Mouse (Mus musculus) forebrain, embryonic 11.5 days (tissue): ENCODE measurements around the gene Gm29735. TPM values are rescaled to one million over a fixed set of nuclear protein-coding genes. Genes with fewer than 3 reads are reported as not detected.
"Not testable (repeated sequence)": the region's sequence is repeated elsewhere in the genome, so short reads cannot be mapped to it uniquely, and the experiment has no call there.

Experiments used
- ATAC-seq: fragments of 200-750 bp; cut with Nextera tagmentation; replicated peaks from 2 replicates; pipeline ENCODE4 v1.8.0; 2017; ENCODE audit warnings: moderate TSS enrichment; ENCODE audit not compliant: low FRiP score
- DNase-seq: peaks from one replicate; pipeline ENCODE4 v3.0.0-alpha.2; 2017; ENCODE audit warnings: low spot score
- H3K27ac ChIP-seq: fragments of 300-500 bp; sonication (generic); 2 replicates; pipeline ENCODE4 v1.5.1; 2014; ENCODE audit warnings: low read depth, low read length
- H3K27me3 ChIP-seq: fragments of 300-500 bp; sonication (generic); 2 replicates; pipeline ENCODE4 v1.6.1; 2014; ENCODE audit warnings: mild to moderate bottlenecking, low read length, mixed read lengths; ENCODE audit not compliant: control insufficient read depth, insufficient read depth
- H3K36me3 ChIP-seq: fragments of 300-500 bp; sonication (generic); 2 replicates; pipeline ENCODE4 v1.6.1; 2014; ENCODE audit warnings: mild to moderate bottlenecking, low read length, moderate library complexity, mixed read lengths; ENCODE audit not compliant: control insufficient read depth, insufficient read depth
- H3K4me1 ChIP-seq: fragments of 300-500 bp; sonication (generic); replicated peaks from 2 replicates; pipeline ENCODE4 v1.6.1; 2014; ENCODE audit warnings: low read length, mixed read lengths; ENCODE audit not compliant: control insufficient read depth, insufficient read depth
- H3K4me2 ChIP-seq: fragments of 300-500 bp; sonication (generic); 2 replicates; pipeline ENCODE4 v1.6.1; 2014; ENCODE audit warnings: low read depth, mild to moderate bottlenecking, low read length, moderate library complexity, mixed read lengths; ENCODE audit not compliant: severe bottlenecking
- H3K4me3 ChIP-seq: fragments of 300-500 bp; sonication (generic); 2 replicates; pipeline ENCODE4 v1.5.1; 2014; ENCODE audit warnings: low read depth, low read length
- H3K9ac ChIP-seq: fragments of 300-500 bp; sonication (generic); 2 replicates; pipeline ENCODE4 v1.6.1; 2014; ENCODE audit warnings: low read length
- H3K9me3 ChIP-seq: fragments of 300-500 bp; sonication (generic); 2 replicates; pipeline ENCODE4 v1.6.1; 2016; ENCODE audit warnings: low read length, mixed read lengths; ENCODE audit not compliant: control insufficient read depth
- WGBS: fragments of 180-500 bp; shearing (Covaris S2); extraction: QIAGEN DNeasy Blood & Tissue Kit; methylation state at CpG from one replicate; pipeline ENCODE4 v1.1.7; 2014; 5-methylcytosine and 5-hydroxymethylcytosine counted together
- polyA plus RNA-seq: library from polyadenylated mRNA; unstranded; fragments of >200 nt; fragmentation: Nextera tagmentation; extraction: Ambion mirVana; gene quantifications from 2 replicates; pipeline ENCODE4 v1.2.1, GENCODE M21; 2014

The Gm29735 gene
- polyA plus RNA-seq, 1 experiment from 2014 or later = not detected

- not testable (repeated sequence) for H3K4me3 ChIP-seq, H3K27me3 ChIP-seq, H3K4me2 ChIP-seq, H3K36me3 ChIP-seq, H3K9me3 ChIP-seq, H3K9ac ChIP-seq, H3K27ac ChIP-seq, DNase-seq, H3K4me1 ChIP-seq, ATAC-seq
- 62% methylated on average over 1 of the region's 1 CpGs for WGBS
Measured at GRCm38 (mm10) chr7:142143506-142144010, 13.4 kb downstream of the Gm29735 start.

DNA sequence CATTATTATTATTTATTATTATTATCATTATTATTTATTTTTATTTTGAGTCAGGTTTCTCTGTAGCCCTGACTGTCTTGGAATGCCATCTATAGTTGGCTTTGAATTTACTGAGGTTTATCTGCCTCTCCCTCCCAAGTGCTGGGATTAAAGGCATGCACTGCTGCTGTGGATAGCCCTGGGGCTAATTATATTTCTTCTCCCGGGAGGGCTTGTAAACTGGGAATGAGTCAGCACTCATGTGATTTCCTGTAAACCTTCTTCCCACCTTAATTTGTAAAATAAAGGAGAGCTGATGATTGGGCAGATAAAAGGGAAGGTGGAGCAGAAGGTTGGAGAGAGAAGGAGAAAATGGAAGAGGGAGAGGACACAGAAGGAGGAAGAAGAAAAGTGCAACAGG, 16.2 kb downstream of the Gm29735 start:
- no peak for ATAC-seq
- no peak overlapping the region for H3K4me2 ChIP-seq
- WGBS = 47% methylated on average over 1 of the region's 1 CpGs

GRCm38 (mm10) chr7:142135934-142136333, 21.0 kb downstream of the Gm29735 start, which contains the start of gene Gm39115:
Gene Gm39115, minus strand, starts transcription at chr7:142136034.
- not testable (repeated sequence) for H3K9me3 ChIP-seq, H3K27me3 ChIP-seq, H3K4me1 ChIP-seq, ATAC-seq, H3K36me3 ChIP-seq, H3K27ac ChIP-seq, H3K4me3 ChIP-seq, DNase-seq, H3K4me2 ChIP-seq, H3K9ac ChIP-seq
- 48% methylated on average over 2 of the region's 2 CpGs for WGBS

More for the DNA sequence above, 16.2 kb downstream of the Gm29735 start:
- DNase-seq = no peak
- no peak overlapping the region for H3K27ac ChIP-seq
- H3K9me3 ChIP-seq = no peaks in the 10 kb centered on the region
- H3K4me1 ChIP-seq = no peaks in the 10 kb centered on the region
- H3K9ac ChIP-seq = no peak overlapping the region
- H3K27me3 ChIP-seq = no peaks in the 10 kb centered on the region
- H3K4me3 ChIP-seq = no peak overlapping the region
- no peaks in the 10 kb centered on the region for H3K36me3 ChIP-seq

- DNase-seq = no peak
- no peak for ATAC-seq
- H3K9me3 ChIP-seq = no peaks in the 10 kb centered on the region
- 64% methylated on average over 4 of the region's 4 CpGs for WGBS
- no peak overlapping the region for H3K4me2 ChIP-seq
- no peak overlapping the region for H3K4me3 ChIP-seq
- H3K36me3 ChIP-seq = no peaks in the 10 kb centered on the region
- H3K9ac ChIP-seq = no peak overlapping the region
- H3K4me1 ChIP-seq = no peaks in the 10 kb centered on the region
- no peak overlapping the region for H3K27ac ChIP-seq
- no peaks in the 10 kb centered on the region for H3K27me3 ChIP-seq
Measured at GRCm38 (mm10) chr7:142134206-142134995, 22.5 kb downstream of the Gm29735 start.

DNA sequence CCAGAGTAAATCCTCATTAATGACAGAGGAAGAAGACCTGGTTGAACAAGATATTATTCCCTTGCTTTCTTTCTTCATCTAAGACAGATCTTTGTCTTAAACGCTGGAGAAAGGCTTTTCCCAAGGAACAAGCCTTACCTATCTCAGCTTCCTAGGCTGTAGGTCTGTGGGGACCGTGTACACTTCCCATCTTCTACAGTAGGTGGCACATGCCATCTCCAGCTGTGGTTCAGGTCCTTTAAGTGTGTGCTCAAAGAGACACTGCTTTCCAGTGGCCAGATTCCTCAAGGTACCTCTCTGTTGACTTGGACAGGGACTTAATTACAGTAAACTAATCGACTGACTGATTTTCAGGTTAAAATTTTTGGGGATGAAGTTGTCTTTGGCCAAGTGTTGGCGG, 28.1 kb downstream of the Gm29735 start:
- DNase-seq = no peak
- Histone ChIP-seq H3K9ac (no peak overlapping the region), H3K27ac (no peak overlapping the region), H3K9me3 (no peaks in the 10 kb centered on the region), H3K27me3 (no peaks in the 10 kb centered on the region), H3K36me3 (no peaks in the 10 kb centered on the region), H3K4me2 (no peak overlapping the region), H3K4me3 (no peak overlapping the region), H3K4me1 (no peaks in the 10 kb centered on the region)
- ATAC-seq = no peak
- WGBS = 75% methylated on average over 4 of the region's 4 CpGs

- H3K4me1 ChIP-seq, H3K9me3 ChIP-seq, H3K27ac ChIP-seq, H3K36me3 ChIP-seq, DNase-seq, H3K4me3 ChIP-seq, H3K4me2 ChIP-seq, ATAC-seq, H3K27me3 ChIP-seq, H3K9ac ChIP-seq: not testable (repeated sequence)
- 93% methylated on average over 1 of the region's 1 CpGs for WGBS
Measured at GRCm38 (mm10) chr7:142120629-142121028, 36.3 kb downstream of the Gm29735 start, which contains the start of gene Gm45618. Gene Gm45618, minus strand, starts transcription at chr7:142120729.

- no peak overlapping the region for H3K4me2 ChIP-seq
- H3K9ac ChIP-seq = no peak overlapping the region
- no peaks in the 10 kb centered on the region for H3K36me3 ChIP-seq
- WGBS = 24% methylated on average over 5 of the region's 5 CpGs
- H3K27ac ChIP-seq = no peak overlapping the region
- no peak for ATAC-seq
- no peaks in the 10 kb centered on the region for H3K27me3 ChIP-seq
- H3K4me1 ChIP-seq = no peaks in the 10 kb centered on the region
- no peak overlapping the region for H3K4me3 ChIP-seq
- DNase-seq = peak; percentile 53
- no peaks in the 10 kb centered on the region for H3K9me3 ChIP-seq
Measured at GRCm38 (mm10) chr7:142119632-142120031, 37.3 kb downstream of the Gm29735 start.
